20 mouse cellular contexts compared by ENCODE assay signal in the genomic region with DNA sequence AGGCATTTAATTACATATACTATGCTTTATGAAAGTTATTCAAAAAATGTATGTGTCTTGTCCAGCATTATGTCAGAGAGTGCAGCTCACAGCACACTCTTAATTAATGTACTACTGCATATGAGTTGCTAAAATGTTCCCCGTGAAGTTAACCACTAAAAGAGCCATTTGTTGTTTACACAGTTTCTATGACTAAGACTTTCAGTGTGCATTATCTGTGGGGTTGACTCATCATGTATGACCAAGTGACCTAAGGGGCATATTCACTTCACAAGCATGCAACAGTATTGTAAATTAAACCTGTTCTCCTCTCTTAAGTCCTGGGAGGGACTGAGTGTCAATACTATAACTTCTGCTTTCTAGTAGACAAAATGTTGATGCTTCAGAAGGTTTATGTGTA.
"Had no signal": no experiment of that assay in that cellular context is flagged by ENCODE, and none has a peak within 500 bp of the region (broad histone marks: within the 10 kb centered on the region; RNA-seq: fewer than 3 reads in every experiment).

No protein-coding gene starts in this region.

- H3K4me3 ChIP-seq: lung, embryonic 15.5 days; megakaryocyte, embryonic 14.5 days; midbrain, embryonic 13.5 days; midbrain, embryonic 15.5 days; neural tube, embryonic 12.5 days had no signal

- H3K9me3 ChIP-seq: lung, embryonic 15.5 days; midbrain, embryonic 13.5 days; midbrain, embryonic 15.5 days; neural tube, embryonic 12.5 days had no signal

- DNase-seq: liver, postnatal 0 days; lung, adult 2 months; lung, postnatal 14 days; lung, postnatal 36 days; retina, postnatal 1 day; right cerebral cortex, adult 18-20 months; right cerebral cortex, postnatal 25 days; right cerebral cortex, postnatal 4 days; spleen, adult 18-20 months; thymus, adult 2 months; thymus, postnatal 25 days; thymus, postnatal 4 days had no signal

- H3K27me3 ChIP-seq: lung, embryonic 15.5 days; megakaryocyte, embryonic 14.5 days; midbrain, embryonic 13.5 days; midbrain, embryonic 15.5 days; neural tube, embryonic 12.5 days had no signal

- ATAC-seq: liver, postnatal 0 days; lung, postnatal 0 days; midbrain, embryonic 13.5 days; midbrain, embryonic 15.5 days had no signal

- H3K27ac ChIP-seq: lung, embryonic 15.5 days; macrophage; midbrain, embryonic 13.5 days; midbrain, embryonic 15.5 days; neural tube, embryonic 12.5 days had no signal

- H3K4me2 ChIP-seq: lung, embryonic 15.5 days; midbrain, embryonic 11.5 days; midbrain, embryonic 13.5 days; midbrain, embryonic 15.5 days; neural tube, embryonic 12.5 days had no signal

- H3K36me3 ChIP-seq: lung, embryonic 15.5 days; midbrain, embryonic 13.5 days; midbrain, embryonic 15.5 days; neural tube, embryonic 12.5 days had no signal

- H3K9ac ChIP-seq: liver, postnatal 0 days; lung, embryonic 15.5 days; midbrain, embryonic 13.5 days; midbrain, embryonic 15.5 days; neural tube, embryonic 12.5 days had no signal

- H3K4me1 ChIP-seq: lung, embryonic 15.5 days; megakaryocyte, embryonic 14.5 days; midbrain, embryonic 15.5 days; neural tube, embryonic 12.5 days had no signal
